Mouse (Mus musculus) stomach, embryonic 16.5 days (tissue): Measurements from ENCODE around the gene Ubc. TPM values are rescaled to one million over a fixed set of nuclear protein-coding genes. Genes with fewer than 3 reads are reported as not detected.
A peak's percentile ranks its signal among the peaks of the same experiment; 100 is the strongest.

Experiments used
- ATAC-seq: fragments of 200-750 bp; cut with Nextera tagmentation; 2 replicates; pipeline ENCODE4 v1.8.0; 2017; ENCODE audit warnings: moderate number of reproducible peaks, moderate TSS enrichment; ENCODE audit not compliant: insufficient read depth, low FRiP score
- H3K27ac ChIP-seq: fragments of 300-500 bp; sonication (generic); 2 replicates; pipeline ENCODE4 v1.5.1; 2014; ENCODE audit warnings: low read length
- H3K27me3 ChIP-seq: fragments of 300-500 bp; sonication (generic); 2 replicates; pipeline ENCODE4 v1.6.1; 2014; ENCODE audit warnings: low read length, control low read depth, mixed read lengths; ENCODE audit not compliant: control insufficient read depth, insufficient read depth
- H3K36me3 ChIP-seq: fragments of 300-500 bp; sonication (generic); 2 replicates; pipeline ENCODE4 v1.6.1; 2014; ENCODE audit warnings: low read length; ENCODE audit not compliant: control insufficient read depth, insufficient read depth
- H3K4me1 ChIP-seq: fragments of 300-500 bp; sonication (generic); 2 replicates; pipeline ENCODE4 v1.6.1; 2014; ENCODE audit warnings: low read length, control low read depth, mixed read lengths; ENCODE audit not compliant: control insufficient read depth, insufficient read depth
- H3K4me2 ChIP-seq: fragments of 300-500 bp; sonication (generic); 2 replicates; pipeline ENCODE4 v1.6.1; 2014; ENCODE audit warnings: low read depth, low read length, mixed read lengths
- H3K4me3 ChIP-seq: fragments of 300-500 bp; sonication (generic); replicated peaks from 2 replicates; pipeline ENCODE4 v1.5.1; 2014; ENCODE audit warnings: mild to moderate bottlenecking, low read length
- H3K9ac ChIP-seq: fragments of 300-500 bp; sonication (generic); 2 replicates; pipeline ENCODE4 v1.6.1; 2014; ENCODE audit warnings: low read length
- H3K9me3 ChIP-seq: fragments of 300-500 bp; sonication (generic); replicated peaks from 2 replicates; pipeline ENCODE4 v1.6.1; 2016; ENCODE audit warnings: low read length, control low read depth; ENCODE audit not compliant: control insufficient read depth
- whole genome bisulfite sequencing: fragments of 180-500 bp; shearing (Covaris S2); extraction: QIAGEN DNeasy Blood & Tissue Kit; methylation state at CpG from one replicate; pipeline ENCODE4 v1.1.7; 2014; 5-methylcytosine and 5-hydroxymethylcytosine counted together
- polyA plus RNA-seq: library from polyadenylated mRNA; unstranded; fragments of >200 nt; fragmentation: Nextera tagmentation; extraction: Ambion mirVana; gene quantifications from 2 replicates; pipeline ENCODE4 v1.2.1, GENCODE M21; 2015

The Ubc gene
- polyA plus RNA-seq, 1 experiment from 2014 or later = 1,047 TPM

- Histone ChIP-seq H3K4me1 (peaks cover 18% of the 10 kb centered on the region), H3K36me3 (no peaks in the 10 kb centered on the region), H3K9ac (peak overlapping the region; percentile 79), H3K9me3 (no peaks in the 10 kb centered on the region), H3K4me2 (peak overlapping the region; percentile 90), H3K4me3 (peak overlapping the region; percentile 71), H3K27me3 (no peaks in the 10 kb centered on the region), H3K27ac (peak overlapping the region; percentile 92)
- 1% methylated on average over 31 of the region's 31 CpGs for WGBS
- peak; percentile 68 for ATAC-seq
Measured at GRCm38 (mm10) chr5:125405546-125406248, 15.7 kb upstream of the Ubc start.

- peak; percentile 34; the same call in 1 of the 2 replicates for ATAC-seq
- H3K4me1 ChIP-seq = peaks cover 16% of the 10 kb centered on the region
- H3K9ac ChIP-seq = peak overlapping the region; percentile 72
- H3K4me3 ChIP-seq = peak overlapping the region; percentile 71
- 1% methylated on average over 28 of the region's 28 CpGs for WGBS
- peak overlapping the region; percentile 90 for H3K4me2 ChIP-seq
- H3K27me3 ChIP-seq = no peaks in the 10 kb centered on the region
- peak overlapping the region; percentile 92 for H3K27ac ChIP-seq
- no peaks in the 10 kb centered on the region for H3K9me3 ChIP-seq
- no peaks in the 10 kb centered on the region for H3K36me3 ChIP-seq
Measured at GRCm38 (mm10) chr5:125404903-125405545, 15.0 kb upstream of the Ubc start.

- no peak for ATAC-seq
- Histone ChIP-seq H3K4me2 (peak overlapping the region; percentile 90), H3K9ac (peak overlapping the region; percentile 72), H3K27ac (peak overlapping the region; percentile 92), H3K9me3 (no peaks in the 10 kb centered on the region), H3K4me3 (peak overlapping the region; percentile 71), H3K36me3 (no peaks in the 10 kb centered on the region), H3K27me3 (no peaks in the 10 kb centered on the region), H3K4me1 (peaks cover 11% of the 10 kb centered on the region)
- WGBS = 3% methylated on average over 7 of the region's 7 CpGs
Measured at GRCm38 (mm10) chr5:125404536-125404902, 14.5 kb upstream of the Ubc start.

GRCm38 (mm10) chr5:125403481-125404465, 13.8 kb upstream of the Ubc start:
- peak overlapping the region; percentile 27; the same call in 1 of the 2 replicates for H3K9ac ChIP-seq
- ATAC-seq = no peak
- peaks cover 9% of the 10 kb centered on the region for H3K4me1 ChIP-seq
- peak overlapping the region; percentile 41 for H3K4me3 ChIP-seq
- peak overlapping the region; percentile 90 for H3K4me2 ChIP-seq
- no peak overlapping the region for H3K27ac ChIP-seq
- no peaks in the 10 kb centered on the region for H3K27me3 ChIP-seq
- WGBS = 13% methylated on average over 31 of the region's 31 CpGs
- H3K9me3 ChIP-seq = no peaks in the 10 kb centered on the region
- no peaks in the 10 kb centered on the region for H3K36me3 ChIP-seq

- Histone ChIP-seq H3K4me2 (no peak overlapping the region), H3K27me3 (no peaks in the 10 kb centered on the region), H3K36me3 (no peaks in the 10 kb centered on the region), H3K4me3 (no peak overlapping the region), H3K9ac (no peak overlapping the region), H3K4me1 (peaks cover 9% of the 10 kb centered on the region), H3K9me3 (no peaks in the 10 kb centered on the region), H3K27ac (no peak overlapping the region)
- 60% methylated on average over 6 of the region's 6 CpGs for WGBS
- no peak for ATAC-seq
Measured at GRCm38 (mm10) chr5:125402991-125403390, 13.0 kb upstream of the Ubc start.

- Histone ChIP-seq H3K27ac (no peak overlapping the region), H3K4me2 (no peak overlapping the region), H3K4me1 (peaks cover 9% of the 10 kb centered on the region), H3K36me3 (no peaks in the 10 kb centered on the region), H3K9ac (no peak overlapping the region), H3K4me3 (no peak overlapping the region), H3K9me3 (no peaks in the 10 kb centered on the region), H3K27me3 (no peaks in the 10 kb centered on the region)
- 56% methylated on average over 10 of the region's 10 CpGs for WGBS
- ATAC-seq = no peak
Measured at GRCm38 (mm10) chr5:125402476-125402875, 12.5 kb upstream of the Ubc start.

- H3K4me2 ChIP-seq = no peak overlapping the region
- H3K36me3 ChIP-seq = no peaks in the 10 kb centered on the region
- no peak overlapping the region for H3K4me3 ChIP-seq
- H3K27me3 ChIP-seq = no peaks in the 10 kb centered on the region
- no peaks in the 10 kb centered on the region for H3K4me1 ChIP-seq
- ATAC-seq = no peak
- no peaks in the 10 kb centered on the region for H3K9me3 ChIP-seq
- H3K27ac ChIP-seq = no peak overlapping the region
- H3K9ac ChIP-seq = no peak overlapping the region
- WGBS = 39% methylated on average over 7 of the region's 7 CpGs
Measured at GRCm38 (mm10) chr5:125400903-125401302, 10.9 kb upstream of the Ubc start.

GRCm38 (mm10) chr5:125395008-125395407, 5.0 kb upstream of the Ubc start:
- no peak for ATAC-seq
- Histone ChIP-seq H3K36me3 (no peaks in the 10 kb centered on the region), H3K4me1 (peaks cover 24% of the 10 kb centered on the region), H3K27ac (peak overlapping the region; percentile 98), H3K9ac (peak overlapping the region; percentile 69), H3K9me3 (no peaks in the 10 kb centered on the region), H3K27me3 (no peaks in the 10 kb centered on the region), H3K4me2 (peak overlapping the region; percentile 51), H3K4me3 (0 out of 2 replicates have a peak overlapping the region, but pooled peaks have one; percentile 40)
- WGBS = 23% methylated on average over 3 of the region's 3 CpGs
